Mouse (Mus musculus) CH12.LX (cell line): ENCODE measurements around the gene Olfr549.

Experiments used
- CTCF ChIP-seq, 2 experiments: IDR thresholded peaks in 1 of 2; conservative IDR thresholded peaks in 1 of 2; 2 replicates each; pipeline ENCODE4 v1.5.1; 2011 to 2012; ENCODE audit warnings: low read depth in 2 of 2, low read length in 2 of 2, improper control_type of control experiment in 1 of 2, inconsistent platforms in 1 of 2, mild to moderate bottlenecking in 1 of 2, moderate library complexity in 1 of 2
- ETS1 ChIP-seq: conservative IDR thresholded peaks from 2 replicates; pipeline ENCODE4 v1.6.1; 2012; ENCODE audit warnings: low read depth, mild to moderate bottlenecking, inconsistent platforms, low read length, improper control_type of control experiment, moderate library complexity
- IRF4 ChIP-seq: IDR thresholded peaks from 2 replicates; pipeline ENCODE4 v1.6.1; 2014; ENCODE audit warnings: low read depth, mild to moderate bottlenecking, inconsistent platforms, low read length, improper control_type of control experiment

GRCm38 (mm10) chr7:102529052-102529451 lies 20.6 kb upstream of the Olfr549 start:
- TF ChIP-seq ETS1 (no peak), IRF4 (no peak), CTCF (conservative IDR thresholded peaks at IDR 0.05 in 1 of 2, IDR thresholded peaks at IDR 0.05 in 1 of 2; ENCODE audit: low read depth in 2 of 2, low read length in 2 of 2) (no peak)
